Mouse (Mus musculus) erythroblast, embryonic 14.5 days (primary cell): Measurements from ENCODE around the gene Rbfox3.

Source experiments
- GATA1 ChIP-seq: IDR thresholded peaks from 2 replicates; pipeline ENCODE4 v1.6.1; 2012; ENCODE audit warnings: low read length, inconsistent platforms, mixed read lengths
- TAL1 ChIP-seq: IDR thresholded peaks from 3 replicates; pipeline ENCODE4 v1.6.1; 2012; ENCODE audit warnings: low read length, inconsistent platforms, mixed read lengths

- TF ChIP-seq TAL1 = no peak
- no peak for TF ChIP-seq GATA1
Observed at GRCm38 (mm10) chr11:118738855-118739832, 172.3 kb downstream of the Rbfox3 start.
